Mouse (Mus musculus) T-helper 1 cell (primary cell): ENCODE results near the gene Gpx6.

Source experiments
- in situ Hi-C: fragments of 300-600 bp; cut with MboI, MseI; formaldehyde crosslinking; loops from one replicate; pipeline ENCODE4 v1.15.1; 2025; ENCODE audit warnings: high pct_unique_total_duplicates

Gene Gpx6

GRCm38 (mm10) chr13:21311926-21312325 lies at the start of gene Gpx6:
Gpx6 (plus strand) TSS chr13:21312125.
- in situ Hi-C loops, result no loop called here

GRCm38 (mm10) chr13:21262787-21263461 lies 49.0 kb upstream of the Gpx6 start:
- in situ Hi-C loops, result no loop called here

GRCm38 (mm10) chr13:21263910-21264309 lies 48.0 kb upstream of the Gpx6 start:
- in situ Hi-C loops, result no loop called here

- in situ Hi-C loops, result no loop called here
Observed at GRCm38 (mm10) chr13:21264366-21264765, 47.6 kb upstream of the Gpx6 start.

- in situ Hi-C loops, result no loop called here
Observed at GRCm38 (mm10) chr13:21265736-21266135, 46.2 kb upstream of the Gpx6 start.

- in situ Hi-C loops, result no loop called here
Observed at GRCm38 (mm10) chr13:21267541-21267940, 44.4 kb upstream of the Gpx6 start.

GRCm38 (mm10) chr13:21268262-21268661 lies 43.7 kb upstream of the Gpx6 start:
- in situ Hi-C loops, result no loop called here

GRCm38 (mm10) chr13:21275021-21275814 lies 36.7 kb upstream of the Gpx6 start:
- in situ Hi-C loops, result no loop called here

- in situ Hi-C loops, result no loop called here
Observed at GRCm38 (mm10) chr13:21275815-21276550, 35.9 kb upstream of the Gpx6 start.

GRCm38 (mm10) chr13:21276551-21276950 lies 35.4 kb upstream of the Gpx6 start:
- in situ Hi-C loops, result no loop called here

GRCm38 (mm10) chr13:21279076-21279475 lies 32.8 kb upstream of the Gpx6 start:
- in situ Hi-C loops, result no loop called here

- in situ Hi-C loops, result no loop called here
Observed at GRCm38 (mm10) chr13:21279559-21279958, 32.4 kb upstream of the Gpx6 start.

- in situ Hi-C loops, result no loop called here
Observed at GRCm38 (mm10) chr13:21292631-21293030, 19.3 kb upstream of the Gpx6 start, which contains the start of gene Gpx5. Gpx5 (minus strand) TSS chr13:21292731.

- in situ Hi-C loops, result no loop called here
Observed at GRCm38 (mm10) chr13:21298557-21298956, 13.4 kb upstream of the Gpx6 start.

- in situ Hi-C loops, result no loop called here
Observed at GRCm38 (mm10) chr13:21304483-21305066, 7.3 kb upstream of the Gpx6 start.

GRCm38 (mm10) chr13:21309788-21310187 lies 2.1 kb upstream of the Gpx6 start:
- in situ Hi-C loops, result no loop called here

- in situ Hi-C loops, result no loop called here
Observed at GRCm38 (mm10) chr13:21312854-21313253, 929 bp downstream of the Gpx6 start.

GRCm38 (mm10) chr13:21313903-21314302 lies 2.0 kb downstream of the Gpx6 start:
- in situ Hi-C loops, result no loop called here

GRCm38 (mm10) chr13:21320262-21320661 lies 8.3 kb downstream of the Gpx6 start:
- in situ Hi-C loops, result loop anchor here (10.0 kb wide), 1 partner anchor 65 kb away; no protein-coding TSS in a partner anchor

GRCm38 (mm10) chr13:21321890-21322494 lies 10.1 kb downstream of the Gpx6 start:
- in situ Hi-C loops, result loop anchor here (10.0 kb wide), 1 partner anchor 67 kb away; no protein-coding TSS in a partner anchor
